Mouse (Mus musculus) kidney, adult 2 months (tissue): Measurements from ENCODE around the gene Pclaf.

ENCODE experiments used
- CTCF ChIP-seq: fragments of 200-500 bp; conservative IDR thresholded peaks from 2 replicates; pipeline ENCODE4 v1.5.1; 2011; ENCODE audit warnings: low read depth, mild to moderate bottlenecking, control low read depth, low read length, moderate library complexity, mixed read lengths; ENCODE audit not compliant: insufficient read depth, insufficient read length
- POLR2A ChIP-seq: fragments of 200-500 bp; IDR thresholded peaks from one replicate; pipeline ENCODE4 v1.6.1; 2011; ENCODE audit warnings: low read depth, low read length, control low read depth

DNA sequence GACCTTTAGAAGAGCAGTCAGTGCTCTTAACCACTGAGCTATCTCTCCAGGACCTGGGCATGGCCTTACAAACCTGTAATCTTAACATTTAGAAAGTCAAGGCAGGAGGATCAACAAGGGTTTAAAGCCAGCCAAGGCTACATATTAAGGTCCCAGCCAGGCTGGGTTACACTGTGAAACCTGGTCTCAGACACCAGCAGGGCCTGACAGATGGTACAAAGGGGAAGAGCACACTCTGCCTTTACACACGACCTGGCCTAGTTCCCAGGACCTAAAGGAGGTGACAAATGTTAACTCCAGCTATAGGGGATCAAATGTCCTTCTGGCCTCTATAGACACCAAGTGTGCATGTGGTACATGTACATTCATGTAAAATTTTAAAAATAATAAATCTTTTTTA is 30.4 kb upstream of the Pclaf start:
- no peak for TF ChIP-seq POLR2A
- TF ChIP-seq CTCF: no peak
